Mouse (Mus musculus) heart, postnatal 0 days (tissue): ENCODE data around the gene Tedc2. TPM values are rescaled to one million over a fixed set of nuclear protein-coding genes. Genes with fewer than 3 reads are reported as not detected.
A peak's percentile ranks its signal among the peaks of the same experiment; 100 is the strongest.

Experiments
- ATAC-seq: fragments of 200-750 bp; cut with Nextera tagmentation; 2 replicates; pipeline ENCODE4 v1.8.0; 2017; ENCODE audit warnings: low read depth, moderate number of reproducible peaks, moderate library complexity; ENCODE audit not compliant: insufficient read depth
- DNase-seq: peaks from one replicate; pipeline ENCODE4 v3.0.0-alpha.2; 2016; ENCODE audit warnings: low spot score
- H3K27ac ChIP-seq: fragments of 300-500 bp; sonication (generic); 2 replicates; pipeline ENCODE4 v1.5.1; 2014; ENCODE audit warnings: low read depth, mild to moderate bottlenecking
- H3K27me3 ChIP-seq: fragments of 300-500 bp; sonication (generic); 2 replicates; pipeline ENCODE4 v1.6.1; 2014; ENCODE audit warnings: low read length, mixed read lengths; ENCODE audit not compliant: control insufficient read depth, insufficient read depth
- H3K36me3 ChIP-seq: fragments of 300-500 bp; sonication (generic); replicated peaks from 2 replicates; pipeline ENCODE4 v1.6.1; 2014; ENCODE audit warnings: low read length, mixed read lengths; ENCODE audit not compliant: control insufficient read depth, insufficient read depth
- H3K4me1 ChIP-seq: fragments of 300-500 bp; sonication (generic); 2 replicates; pipeline ENCODE4 v1.6.1; 2014; ENCODE audit warnings: antibody characterized with exemption; ENCODE audit not compliant: control insufficient read depth, insufficient read depth
- H3K4me2 ChIP-seq: fragments of 300-500 bp; sonication (generic); 2 replicates; pipeline ENCODE4 v1.6.1; 2014; ENCODE audit warnings: low read depth, mild to moderate bottlenecking, low read length, moderate library complexity
- H3K4me3 ChIP-seq: fragments of 300-500 bp; sonication (generic); 2 replicates; pipeline ENCODE4 v1.5.1; 2014; ENCODE audit warnings: low read depth, low read length
- H3K9ac ChIP-seq: fragments of 300-500 bp; sonication (generic); replicated peaks from 2 replicates; pipeline ENCODE4 v1.6.1; 2014; ENCODE audit warnings: low read depth, low read length, mixed read lengths
- H3K9me3 ChIP-seq: fragments of 300-500 bp; sonication (generic); replicated peaks from 2 replicates; pipeline ENCODE4 v1.6.1; 2016; ENCODE audit warnings: low read length; ENCODE audit not compliant: control insufficient read depth
- CTCF ChIP-seq: IDR thresholded peaks from 2 replicates; pipeline ENCODE4 v1.5.1; 2016; ENCODE audit warnings: antibody characterized with exemption, control low read depth, low read depth
- EP300 ChIP-seq: IDR thresholded peaks from 2 replicates; pipeline ENCODE4 v1.6.1; 2016; ENCODE audit warnings: antibody characterized with exemption, low read depth
- WGBS: fragments of 180-500 bp; shearing (Covaris S2); extraction: QIAGEN DNeasy Blood & Tissue Kit; methylation state at CpG from one replicate; pipeline ENCODE4 v1.1.7; 2014; 5-methylcytosine and 5-hydroxymethylcytosine counted together
- polyA plus RNA-seq: library from polyadenylated mRNA; unstranded; fragments of >200 nt; fragmentation: Nextera tagmentation; extraction: Ambion mirVana; gene quantifications from 2 replicates; pipeline ENCODE4 v1.2.1, GENCODE M21; 2015
- total RNA-seq: library from RNA; depleted of rRNA; stranded (reverse); fragments of >200 nt; gene quantifications from 2 replicates; pipeline ENCODE4 v1.2.3, GENCODE M21; 2014; ENCODE audit warnings: low replicate concordance

The Tedc2 gene
- total and polyA plus RNA-seq, 2 experiments from 2014 or later: 3.1 to 12.7 TPM

GRCm38 (mm10) chr17:24243311-24243969 is 22.8 kb upstream of the Tedc2 start:
- no peak overlapping the region for H3K9ac ChIP-seq
- H3K27ac ChIP-seq: no peak overlapping the region
- WGBS: 89% methylated on average over 4 of the region's 4 CpGs
- ATAC-seq (no peak), DNase-seq (no peak)
- TF ChIP-seq EP300 (no peak), CTCF (peak; percentile 48)
- no peaks in the 10 kb centered on the region for H3K4me1 ChIP-seq
- no peak overlapping the region for H3K4me2 ChIP-seq
- H3K4me3 ChIP-seq: no peak overlapping the region
- no peaks in the 10 kb centered on the region for H3K27me3 ChIP-seq
- H3K9me3 ChIP-seq: 0 out of 2 replicates have a peak, but pooled peaks cover 9% of the 10 kb centered on the region
- H3K36me3 ChIP-seq: peaks cover 86% of the 10 kb centered on the region

- TF ChIP-seq CTCF (peak; percentile 30), EP300 (no peak)
- no peak overlapping the region for H3K4me2 ChIP-seq
- H3K4me3 ChIP-seq: no peak overlapping the region
- peak; percentile 75 for ATAC-seq
- H3K4me1 ChIP-seq: no peaks in the 10 kb centered on the region
- peaks cover 93% of the 10 kb centered on the region for H3K36me3 ChIP-seq
- H3K27me3 ChIP-seq: no peaks in the 10 kb centered on the region
- WGBS: 64% methylated on average over 7 of the region's 7 CpGs
- no peak for DNase-seq
- H3K27ac ChIP-seq: no peak overlapping the region
- no peaks in the 10 kb centered on the region for H3K9me3 ChIP-seq
- H3K9ac ChIP-seq: no peak overlapping the region
Observed at GRCm38 (mm10) chr17:24236921-24237320, 16.3 kb upstream of the Tedc2 start.

GRCm38 (mm10) chr17:24236479-24236878 is 15.8 kb upstream of the Tedc2 start:
- H3K36me3 ChIP-seq: peaks cover 92% of the 10 kb centered on the region
- H3K4me2 ChIP-seq: no peak overlapping the region
- DNase-seq (no peak), ATAC-seq (no peak)
- H3K27me3 ChIP-seq: no peaks in the 10 kb centered on the region
- H3K4me3 ChIP-seq: no peak overlapping the region
- H3K9me3 ChIP-seq: no peaks in the 10 kb centered on the region
- no peaks in the 10 kb centered on the region for H3K4me1 ChIP-seq
- no peak overlapping the region for H3K27ac ChIP-seq
- TF ChIP-seq EP300 (no peak), CTCF (no peak)
- WGBS: 96% methylated on average over 1 of the region's 1 CpGs
- no peak overlapping the region for H3K9ac ChIP-seq

GRCm38 (mm10) chr17:24227941-24228340 is 7.3 kb upstream of the Tedc2 start:
- Histone ChIP-seq H3K9me3 (no peaks in the 10 kb centered on the region), H3K9ac (no peak overlapping the region), H3K27ac (no peak overlapping the region), H3K36me3 (peaks cover 90% of the 10 kb centered on the region), H3K27me3 (no peaks in the 10 kb centered on the region), H3K4me3 (no peak overlapping the region), H3K4me2 (no peak overlapping the region), H3K4me1 (no peaks in the 10 kb centered on the region)
- ATAC-seq: no peak
- DNase-seq: no peak
- WGBS: 82% methylated on average over 7 of the region's 7 CpGs
- no peak for TF ChIP-seq EP300
- no peak for TF ChIP-seq CTCF

GRCm38 (mm10) chr17:24226721-24227120 is 6.1 kb upstream of the Tedc2 start:
- Histone ChIP-seq H3K9me3 (no peaks in the 10 kb centered on the region), H3K9ac (no peak overlapping the region), H3K27ac (no peak overlapping the region), H3K27me3 (no peaks in the 10 kb centered on the region), H3K4me2 (no peak overlapping the region), H3K36me3 (peaks cover 83% of the 10 kb centered on the region), H3K4me1 (no peaks in the 10 kb centered on the region), H3K4me3 (no peak overlapping the region)
- no peak for DNase-seq
- no peak for ATAC-seq
- TF ChIP-seq EP300 (no peak), CTCF (no peak)
- WGBS: 86% methylated on average over 8 of the region's 8 CpGs

- no peak overlapping the region for H3K4me2 ChIP-seq
- ATAC-seq: no peak
- H3K4me3 ChIP-seq: no peak overlapping the region
- H3K9ac ChIP-seq: no peak overlapping the region
- WGBS: 82% methylated on average over 5 of the region's 5 CpGs
- no peak overlapping the region for H3K27ac ChIP-seq
- no peaks in the 10 kb centered on the region for H3K9me3 ChIP-seq
- H3K4me1 ChIP-seq: peaks cover 4% of the 10 kb centered on the region; the same call in 1 of the 2 replicates
- peaks cover 76% of the 10 kb centered on the region for H3K36me3 ChIP-seq
- H3K27me3 ChIP-seq: no peaks in the 10 kb centered on the region
- no peak for DNase-seq
- TF ChIP-seq EP300 (no peak), CTCF (no peak)
Observed at GRCm38 (mm10) chr17:24225851-24226250, 5.2 kb upstream of the Tedc2 start.
